Comparison of ENCODE assay signal across 8 mouse cellular contexts in the genomic region with DNA sequence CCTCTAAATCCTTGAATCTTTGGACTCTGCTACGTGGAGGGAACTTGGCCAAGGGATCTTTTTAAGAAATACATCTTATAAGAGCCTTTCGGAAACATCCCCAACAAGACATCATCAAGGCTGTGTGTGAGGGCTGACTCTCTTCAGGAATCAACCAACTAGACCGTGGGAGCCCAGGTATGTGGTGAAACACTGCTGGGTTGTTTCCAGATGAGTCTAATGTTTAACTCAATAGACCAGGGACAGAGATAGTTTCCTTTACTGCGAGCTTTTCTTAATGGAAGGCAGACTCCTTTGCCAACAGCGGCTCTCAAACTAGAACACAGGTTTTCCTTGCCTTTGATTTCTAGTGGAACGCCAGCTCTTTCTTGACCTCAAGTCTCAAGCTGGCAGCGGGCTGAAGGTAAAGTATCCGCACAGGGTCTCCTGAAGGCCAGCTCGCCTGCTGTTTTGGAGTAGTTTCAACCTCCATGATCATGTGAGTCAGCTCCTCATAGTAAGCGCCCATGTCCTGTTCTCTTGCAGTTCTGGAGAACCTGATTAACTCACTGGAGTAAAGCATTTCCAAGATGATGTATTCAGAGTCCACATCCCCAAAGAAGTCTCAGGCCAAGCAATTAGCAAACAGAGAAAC.
A peak's percentile ranks its signal among the peaks of the same experiment; 100 is the strongest.
DNase-seq lines count a peak whose midpoint lies in the region; ATAC-seq and TF ChIP-seq lines count a peak whose summit lies in the region.

No protein-coding gene starts in this region.

- TF ChIP-seq CTCF in gastrocnemius, adult 2 months (IDR thresholded peaks at IDR 0.05): no peak
- no peak for TF ChIP-seq CTCF in thymus, adult 2 months (IDR thresholded peaks at IDR 0.05; ENCODE audit: borderline replicate concordance, control insufficient read depth, extremely low read depth, insufficient read depth, low read length, poor library complexity)

- peak overlapping the region; percentile 72 for H3K4me3 ChIP-seq in gastrocnemius, adult 2 months
- no peak overlapping the region; the same call in 1 of the 2 replicates for H3K4me3 ChIP-seq in forebrain, embryonic 11.5 days (ENCODE audit: low read depth, low read length)
- peak overlapping the region; percentile 51 for H3K4me3 ChIP-seq in kidney, embryonic 16.5 days (ENCODE audit: low read length)
- peak overlapping the region; percentile 42; the same call in 1 of the 2 replicates for H3K4me3 ChIP-seq in midbrain, embryonic 15.5 days
- H3K4me3 ChIP-seq in thymus, adult 2 months (ENCODE audit: control insufficient read depth, insufficient read depth, low read length): no peak overlapping the region

- H3K9me3 ChIP-seq in forebrain, embryonic 11.5 days (ENCODE audit: control insufficient read depth, low read length): no peaks in the 10 kb centered on the region
- no peaks in the 10 kb centered on the region for H3K9me3 ChIP-seq in kidney, embryonic 16.5 days (ENCODE audit: low read length)
- H3K9me3 ChIP-seq in midbrain, embryonic 15.5 days: no peaks in the 10 kb centered on the region

- H3K27ac ChIP-seq in gastrocnemius, adult 2 months: no peak overlapping the region; the same call in 1 of the 2 replicates
- no peak overlapping the region for H3K27ac ChIP-seq in forebrain, embryonic 11.5 days (ENCODE audit: low read depth, low read length)
- no peak overlapping the region for H3K27ac ChIP-seq in kidney, embryonic 16.5 days (ENCODE audit: low read length)
- H3K27ac ChIP-seq in midbrain, embryonic 15.5 days: no peak overlapping the region
- no peak overlapping the region for H3K27ac ChIP-seq in thymus, adult 2 months (ENCODE audit: control insufficient read depth, insufficient read depth, low read length)

- H3K4me1 ChIP-seq in forebrain, embryonic 11.5 days (replicated peaks; ENCODE audit: control insufficient read depth, insufficient read depth, low read length): no peaks in the 10 kb centered on the region
- H3K4me1 ChIP-seq in kidney, embryonic 16.5 days (ENCODE audit: insufficient read depth, low read length): no peaks in the 10 kb centered on the region
- no peaks in the 10 kb centered on the region for H3K4me1 ChIP-seq in midbrain, embryonic 15.5 days
- H3K4me1 ChIP-seq in thymus, adult 2 months (replicated peaks; ENCODE audit: control insufficient read depth, insufficient read depth, low read length): no peaks in the 10 kb centered on the region

- peak overlapping the region; percentile 58; the same call in 1 of the 2 replicates for H3K9ac ChIP-seq in forebrain, embryonic 11.5 days (ENCODE audit: low read length)
- no peak overlapping the region for H3K9ac ChIP-seq in kidney, embryonic 16.5 days (replicated peaks; ENCODE audit: low read length)
- H3K9ac ChIP-seq in midbrain, embryonic 15.5 days: no peak overlapping the region

- TF ChIP-seq POLR2A in thymus, adult 2 months (IDR thresholded peaks at IDR 0.05; ENCODE audit: control insufficient read depth, extremely low read depth, insufficient read depth, low read length, poor library complexity): no peak

- 84% methylated on average over 10 of the region's 10 CpGs for WGBS in forebrain, embryonic 11.5 days
- WGBS in kidney, embryonic 16.5 days: 77% methylated on average over 10 of the region's 10 CpGs
- 76% methylated on average over 10 of the region's 10 CpGs for WGBS in midbrain, embryonic 15.5 days
- WGBS in thymus, adult 2 months: 88% methylated on average over 10 of the region's 10 CpGs

- no peak for DNase-seq in gastrocnemius, adult 2 months
- DNase-seq in gastrocnemius, postnatal 14 days: no peak
- no peak for DNase-seq in forebrain, embryonic 11.5 days (ENCODE audit: low spot score)
- DNase-seq in thymus, adult 2 months: no peak
- DNase-seq in frontal cortex, postnatal 25 days (ENCODE audit: low spot score in 2 of 2): no peak
- DNase-seq in adrenal gland, postnatal 14 days: no peak

- ATAC-seq in forebrain, embryonic 11.5 days (replicated peaks; ENCODE audit: low FRiP score): no peak
- peak; percentile 57; the same call in 1 of the 2 replicates for ATAC-seq in kidney, embryonic 16.5 days (ENCODE audit: low FRiP score, low TSS enrichment)
- ATAC-seq in midbrain, embryonic 15.5 days (replicated peaks): no peak

- H3K27me3 ChIP-seq in forebrain, embryonic 11.5 days (ENCODE audit: control insufficient read depth, insufficient read depth, low read length): no peaks in the 10 kb centered on the region
- no peaks in the 10 kb centered on the region for H3K27me3 ChIP-seq in kidney, embryonic 16.5 days (ENCODE audit: insufficient read depth, low read length)
- H3K27me3 ChIP-seq in midbrain, embryonic 15.5 days (replicated peaks): peaks cover 7% of the 10 kb centered on the region; the same call in 1 of the 2 replicates
- no peaks in the 10 kb centered on the region for H3K27me3 ChIP-seq in thymus, adult 2 months (ENCODE audit: control insufficient read depth, insufficient read depth, low read length)

- H3K4me2 ChIP-seq in forebrain, embryonic 11.5 days (ENCODE audit: low read depth, low read length, severe bottlenecking): peak overlapping the region; percentile 45; the same call in 1 of the 2 replicates
- H3K4me2 ChIP-seq in kidney, embryonic 16.5 days (replicated peaks; ENCODE audit: low read depth, low read length): peak overlapping the region; percentile 58
- peak overlapping the region; percentile 54 for H3K4me2 ChIP-seq in midbrain, embryonic 15.5 days

- intact Hi-C loops in gastrocnemius, adult 2 months (cut with DNase I): no loop called here
- intact Hi-C loops in gastrocnemius, postnatal 14 days (cut with DNase I; ENCODE audit: low total_unique reads): no loop called here

- no peaks in the 10 kb centered on the region for H3K36me3 ChIP-seq in forebrain, embryonic 11.5 days (ENCODE audit: control insufficient read depth, insufficient read depth, low read length)
- no peaks in the 10 kb centered on the region for H3K36me3 ChIP-seq in kidney, embryonic 16.5 days (ENCODE audit: insufficient read depth, low read length)
- H3K36me3 ChIP-seq in midbrain, embryonic 15.5 days (replicated peaks): no peaks in the 10 kb centered on the region
- H3K36me3 ChIP-seq in thymus, adult 2 months (ENCODE audit: control insufficient read depth, insufficient read depth, low read length): no peaks in the 10 kb centered on the region

Comparison
In these comparisons a context has a peak if more than half of its experiments do, and no peak if none do; other contexts are left out.
1. H3K4me3 ChIP-seq: peak in gastrocnemius, adult 2 months (single experiment), kidney, embryonic 16.5 days (single experiment) and midbrain, embryonic 15.5 days (single experiment); none in forebrain, embryonic 11.5 days (single experiment) and thymus, adult 2 months (single experiment).
2. Peak in every context shown above with its lines, with median percentiles within 50 percentile points of each other: H3K4me2 ChIP-seq.